Mouse (Mus musculus): ENCODE data around the gene Nav2. TPM values are rescaled to one million over a fixed set of nuclear protein-coding genes. Genes with fewer than 3 reads are reported as not detected.

The Nav2 gene
- 100 to 1,000 TPM; 116 to 131 TPM for total RNA-seq (2021)

- DNase-seq (ENCODE audit: extremely low spot score in 1 of 2, low spot score in 2 of 2), result no peak
Measured at GRCm38 (mm10) chr7:48908521-48909341, at the start of gene Nav2. Gene Nav2 (plus strand): TSS chr7:48908716.

DNA sequence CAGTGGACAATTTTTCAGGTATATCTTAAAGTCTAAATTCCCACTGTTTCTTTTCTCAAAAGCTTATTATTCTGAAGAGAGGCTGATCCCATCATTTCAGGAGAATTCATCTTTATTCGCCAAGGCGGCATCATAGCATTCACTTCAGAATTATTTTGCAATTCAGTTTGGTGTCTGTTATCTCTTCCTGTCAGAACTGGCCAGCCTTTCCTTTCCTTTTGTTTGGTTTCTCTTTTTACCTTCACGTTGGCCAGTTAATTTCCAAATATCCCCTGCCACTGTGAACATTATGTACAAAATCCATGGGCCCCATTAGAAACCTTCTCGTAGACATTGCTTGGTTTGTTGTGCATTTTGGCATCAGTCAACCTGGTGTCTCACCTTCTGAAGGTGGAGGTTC is 49.2 kb upstream of the Nav2 start:
- no peak for DNase-seq (ENCODE audit: extremely low spot score in 1 of 2, low spot score in 2 of 2)
- intact Hi-C loops (cut with DNase I), result no loop called here

More at GRCm38 (mm10) chr7:48908521-48909341, at the start of gene Nav2:
- intact Hi-C loops (cut with DNase I), result no loop called here

- no peak for DNase-seq (ENCODE audit: extremely low spot score in 1 of 2, low spot score in 2 of 2)
- intact Hi-C loops (cut with DNase I), result no loop called here
Measured at GRCm38 (mm10) chr7:48860948-48861347, 47.6 kb upstream of the Nav2 start.

GRCm38 (mm10) chr7:48861796-48862195 is 46.7 kb upstream of the Nav2 start:
- DNase-seq (ENCODE audit: extremely low spot score in 1 of 2, low spot score in 2 of 2), result no peak
- intact Hi-C loops (cut with DNase I), result no loop called here

DNA sequence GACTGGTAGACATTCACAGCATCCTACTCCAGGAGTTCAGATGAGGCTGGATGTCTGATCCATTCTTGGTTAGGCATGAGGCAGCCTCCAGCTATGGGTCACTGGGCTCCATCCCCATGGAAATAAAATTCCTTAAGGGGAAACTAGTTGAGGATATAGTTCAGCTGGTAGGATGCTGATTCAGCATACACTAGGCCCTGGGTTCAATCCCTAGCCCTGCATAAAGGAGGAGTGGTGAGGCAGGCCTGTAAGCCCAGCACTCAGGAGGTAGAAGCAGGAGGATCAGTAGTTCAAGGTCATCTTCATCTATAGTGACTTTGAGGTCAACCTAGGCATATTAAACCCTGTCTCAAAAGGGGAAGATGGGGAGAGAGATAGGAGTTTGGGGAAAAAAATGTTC is 44.3 kb upstream of the Nav2 start:
- intact Hi-C loops (cut with DNase I), result no loop called here
- DNase-seq (ENCODE audit: extremely low spot score in 1 of 2, low spot score in 2 of 2), result no peak

DNA sequence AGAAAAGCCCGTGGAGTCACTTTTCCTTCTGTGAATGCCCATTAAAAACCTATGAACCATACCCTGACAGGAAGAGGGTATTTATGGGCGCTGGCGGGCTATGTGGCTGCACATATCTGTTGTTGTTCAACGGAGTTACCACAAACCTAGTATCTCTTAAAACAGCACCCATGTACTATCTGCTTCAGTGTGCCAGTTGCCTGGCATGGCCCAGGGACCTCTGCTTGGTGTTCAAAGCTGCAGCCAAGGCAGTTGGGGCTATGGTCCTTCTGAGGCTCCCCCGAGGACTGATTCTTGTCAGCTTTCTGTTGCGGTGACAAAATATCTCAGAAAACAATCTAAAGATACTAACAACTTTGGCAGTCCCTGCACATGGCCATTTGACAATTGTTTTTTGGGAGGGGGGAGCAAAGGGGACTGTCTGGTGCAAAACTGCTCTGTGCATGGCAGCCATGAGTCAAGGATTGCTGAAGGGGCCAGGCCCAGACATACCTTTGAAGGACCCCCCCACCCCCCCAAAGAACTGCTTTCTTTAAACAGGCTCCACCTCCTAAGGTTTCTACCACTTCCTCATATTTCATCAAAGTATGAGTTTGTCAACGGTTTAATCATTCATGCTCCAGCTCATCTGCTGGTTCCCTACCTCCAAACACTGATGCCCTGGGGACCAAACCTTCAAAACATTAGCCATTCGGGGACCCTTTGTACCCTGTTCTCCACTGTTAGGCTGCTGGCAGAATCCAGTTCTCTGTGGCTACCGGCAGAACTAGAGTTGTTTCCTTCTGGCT is 43.7 kb upstream of the Nav2 start:
- intact Hi-C loops (cut with DNase I), result no loop called here
- DNase-seq (ENCODE audit: extremely low spot score in 1 of 2, low spot score in 2 of 2), result no peak

- intact Hi-C loops (cut with DNase I), result no loop called here
Measured at GRCm38 (mm10) chr7:48867576-48867975, 40.9 kb upstream of the Nav2 start.

DNA sequence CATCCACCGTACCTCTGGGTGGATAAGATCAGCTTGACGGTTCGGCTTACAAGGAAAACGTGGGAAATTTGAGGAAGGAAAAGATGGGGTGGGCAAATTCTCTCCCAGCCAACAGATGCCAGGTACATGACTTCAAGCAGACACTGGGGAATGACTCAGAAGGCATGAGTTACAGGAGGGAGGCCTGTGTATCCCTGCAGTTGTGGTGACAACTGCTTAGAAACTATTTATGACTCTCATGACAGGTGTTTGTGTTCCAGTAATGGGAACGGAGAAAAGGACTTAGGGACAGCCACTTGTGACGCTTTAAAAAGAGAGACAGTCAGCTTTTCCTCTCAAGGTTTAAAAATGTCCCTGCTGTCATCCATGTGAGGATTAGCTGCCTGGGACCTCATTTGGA is 38.4 kb upstream of the Nav2 start:
- no peak for DNase-seq (ENCODE audit: extremely low spot score in 1 of 2, low spot score in 2 of 2)
- intact Hi-C loops (cut with DNase I), result loop anchor here (5.0 kb wide), 1 partner anchor 53 kb away; no protein-coding TSS in a partner anchor

More at GRCm38 (mm10) chr7:48867576-48867975, 40.9 kb upstream of the Nav2 start:
- DNase-seq (ENCODE audit: extremely low spot score in 1 of 2, low spot score in 2 of 2), result no peak

DNA sequence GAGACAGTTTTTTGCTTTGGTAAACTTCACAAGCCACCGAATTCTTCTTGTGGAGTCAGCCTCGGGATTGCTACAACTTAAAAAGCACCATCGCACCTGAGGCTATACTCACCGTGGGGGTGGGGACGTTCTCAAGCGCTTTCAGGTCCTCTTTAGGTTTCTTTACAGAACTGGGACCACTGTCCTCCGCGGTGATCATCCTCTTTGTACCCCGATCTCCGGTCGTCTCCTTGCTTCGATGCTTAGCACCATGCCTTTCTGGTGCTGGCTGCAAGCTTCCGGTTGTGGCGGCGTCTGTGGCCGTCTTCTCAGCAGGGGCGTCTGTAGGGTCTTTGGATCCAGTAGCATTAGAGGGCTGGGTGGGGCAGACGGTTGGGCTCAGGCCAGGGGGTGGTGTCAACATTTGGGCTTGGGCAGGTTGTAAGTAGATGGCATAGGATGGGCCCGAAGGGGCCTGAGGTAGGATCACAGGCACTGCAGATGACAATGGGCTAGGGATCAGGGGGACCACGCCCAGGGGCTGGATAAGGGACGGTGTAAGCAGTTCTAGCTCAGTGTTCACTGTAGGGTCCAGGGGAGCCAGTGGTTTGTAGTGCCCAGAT is 37.8 kb upstream of the Nav2 start:
- intact Hi-C loops (cut with DNase I), result loop anchor here (5.0 kb wide), 1 partner anchor 53 kb away; no protein-coding TSS in a partner anchor
- DNase-seq (ENCODE audit: extremely low spot score in 1 of 2, low spot score in 2 of 2), result no peak

- intact Hi-C loops (cut with DNase I), result loop anchor here (5.0 kb wide), 1 partner anchor 54 kb away; no protein-coding TSS in a partner anchor
Measured at GRCm38 (mm10) chr7:48871292-48871691, 37.2 kb upstream of the Nav2 start.

GRCm38 (mm10) chr7:48875096-48875495 is 33.4 kb upstream of the Nav2 start:
- intact Hi-C loops (cut with DNase I), result loop anchor here (5.0 kb wide), 1 partner anchor 43 kb away; no protein-coding TSS in a partner anchor

More at GRCm38 (mm10) chr7:48871292-48871691, 37.2 kb upstream of the Nav2 start:
- DNase-seq (ENCODE audit: extremely low spot score in 1 of 2, low spot score in 2 of 2), result no peak

GRCm38 (mm10) chr7:48876526-48876925 is 32.0 kb upstream of the Nav2 start:
- peak in 1 of 2 experiments; percentile 49 for DNase-seq (ENCODE audit: extremely low spot score in 1 of 2, low spot score in 2 of 2)
- intact Hi-C loops (cut with DNase I), result loop anchor here (2.0 to 5.0 kb wide), 2 partner anchors 44 to 126 kb away; no protein-coding TSS in a partner anchor

More at GRCm38 (mm10) chr7:48875096-48875495, 33.4 kb upstream of the Nav2 start:
- no peak for DNase-seq (ENCODE audit: extremely low spot score in 1 of 2, low spot score in 2 of 2)

DNA sequence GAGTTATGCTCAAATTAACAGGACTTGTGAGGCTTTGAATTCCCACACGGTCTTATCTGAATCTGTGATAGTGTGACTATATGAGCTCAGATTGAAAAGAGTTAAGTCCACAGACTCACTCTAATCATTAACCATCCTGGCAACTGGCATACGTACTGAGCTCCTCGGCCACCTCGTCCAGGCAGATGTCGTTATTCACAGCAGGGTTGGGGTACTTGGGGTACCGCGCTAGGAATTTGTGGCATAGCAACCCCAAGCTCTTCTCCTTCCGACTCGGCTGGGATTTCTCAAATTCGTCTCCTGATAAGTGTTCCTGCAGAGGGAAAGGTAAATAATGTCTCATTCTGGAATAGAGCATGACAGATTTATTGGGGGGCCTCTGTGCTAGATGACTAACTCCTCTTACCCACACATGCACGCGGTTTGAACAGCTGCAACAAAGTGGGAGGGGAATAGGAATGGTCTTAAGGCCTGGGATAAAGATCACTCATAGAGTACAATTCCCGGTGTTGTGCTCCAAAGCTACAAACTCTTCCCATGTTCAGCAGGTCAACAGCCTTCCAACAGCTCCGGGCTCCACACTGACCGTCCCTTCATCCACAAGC is 30.6 kb upstream of the Nav2 start:
- intact Hi-C loops (cut with DNase I), result loop anchor here (2.0 to 5.0 kb wide), 2 partner anchors 46 to 127 kb away; no protein-coding TSS in a partner anchor
- no peak for DNase-seq (ENCODE audit: extremely low spot score in 1 of 2, low spot score in 2 of 2)

DNA sequence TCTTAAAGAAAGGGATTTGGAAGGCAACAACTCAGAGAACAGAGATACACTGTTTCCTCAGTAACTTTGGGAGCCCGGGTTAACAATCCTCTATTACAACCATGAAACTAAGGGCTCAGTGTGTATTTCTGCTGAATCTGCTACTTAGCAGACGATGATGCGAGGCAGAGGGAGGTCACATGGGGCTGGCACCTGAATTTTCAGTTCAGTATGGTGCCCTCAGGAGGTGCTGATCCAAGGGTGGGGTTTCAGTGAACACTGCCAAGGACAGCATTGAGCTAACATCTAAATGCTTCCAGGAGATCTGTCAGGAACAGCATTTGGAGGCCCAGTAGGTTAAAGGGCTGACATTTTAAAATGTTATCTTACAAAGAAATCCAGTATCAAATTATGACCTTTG is 28.9 kb upstream of the Nav2 start:
- intact Hi-C loops (cut with DNase I), result loop anchor here (5.0 kb wide), 1 partner anchor 47 kb away; no protein-coding TSS in a partner anchor
- no peak for DNase-seq (ENCODE audit: extremely low spot score in 1 of 2, low spot score in 2 of 2)

GRCm38 (mm10) chr7:48880591-48881481 is 27.7 kb upstream of the Nav2 start:
- intact Hi-C loops (cut with DNase I), result no loop called here

DNA sequence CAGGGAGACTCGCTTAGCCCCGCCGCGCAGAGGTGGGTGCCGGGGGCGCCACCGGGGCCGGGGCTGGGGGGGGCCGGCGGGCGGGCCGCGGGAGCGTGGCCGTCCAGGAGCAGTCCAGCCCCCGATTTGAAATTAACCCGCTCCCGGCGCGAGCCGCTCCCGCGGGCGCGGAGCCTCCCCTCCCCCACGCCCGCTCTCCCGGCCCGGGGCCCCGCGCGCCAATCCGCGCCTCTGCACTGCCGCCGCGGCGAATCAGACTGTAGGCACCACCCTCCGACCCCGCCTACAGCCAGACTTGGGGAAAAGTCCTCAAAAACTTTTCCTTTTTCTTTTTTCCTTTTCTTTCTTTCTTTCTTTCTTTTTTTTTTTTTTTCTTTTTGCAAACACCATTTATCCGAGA is 27.0 kb upstream of the Nav2 start, which contains the start of gene E2f8:
Gene E2f8, minus strand, starts transcription at position 111 of the 400 bp plus-strand sequence.
- peak in 1 of 2 experiments; percentile 86 for DNase-seq (ENCODE audit: extremely low spot score in 1 of 2, low spot score in 2 of 2)
- intact Hi-C loops (cut with DNase I), result no loop called here

More at GRCm38 (mm10) chr7:48880591-48881481, 27.7 kb upstream of the Nav2 start:
- peak; percentile 96 to 99 for DNase-seq (ENCODE audit: extremely low spot score in 1 of 2, low spot score in 2 of 2)

DNA sequence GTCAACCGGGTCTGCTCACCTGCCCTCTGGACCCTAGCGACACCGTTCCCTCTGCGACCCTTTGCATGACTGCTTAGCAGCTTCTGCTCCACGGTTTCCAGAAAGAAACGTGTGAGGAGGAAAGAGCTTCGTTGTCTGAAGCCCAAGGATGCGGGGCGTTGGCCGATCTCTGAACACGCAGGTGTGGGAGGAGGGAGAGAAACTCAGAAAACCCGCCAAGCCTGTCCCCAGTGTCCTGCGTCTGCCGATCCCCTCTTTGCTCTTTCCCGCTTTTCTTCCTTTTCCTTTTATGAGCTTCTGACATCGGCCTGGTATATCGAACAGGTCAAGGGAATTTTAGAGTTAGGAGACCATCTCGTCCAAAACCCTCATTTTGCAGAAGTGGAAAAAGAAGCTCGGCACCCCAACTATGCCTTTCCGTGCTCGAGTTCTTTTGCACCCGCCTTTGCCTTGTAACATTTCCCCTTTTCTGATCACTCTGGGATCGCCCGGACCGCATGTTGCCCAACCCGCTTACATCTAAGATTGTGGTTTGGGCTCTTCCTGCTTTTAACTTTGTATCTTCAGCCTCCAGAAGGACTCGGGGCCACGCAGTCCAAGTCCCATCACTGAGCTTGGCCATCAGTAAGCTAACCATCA is 26.4 kb upstream of the Nav2 start:
- no peak for DNase-seq (ENCODE audit: extremely low spot score in 1 of 2, low spot score in 2 of 2)
- intact Hi-C loops (cut with DNase I), result no loop called here
